Mouse (Mus musculus): Measurements from ENCODE around the gene Cpne4. TPM values are rescaled to one million over a fixed set of nuclear protein-coding genes. Genes with fewer than 3 reads are reported as not detected.
A peak's percentile ranks its signal among the peaks of the same experiment; 100 is the strongest.

Cpne4 gene
- polyA plus RNA-seq, 1 experiment from 2014 or later: 0.05 TPM

GRCm38 (mm10) chr9:104874157-104874556 is 327.1 kb downstream of the Cpne4 start:
- no peaks in the 10 kb centered on the region for H3K27me3 ChIP-seq (replicated peaks)
- no peak overlapping the region for H3K4me2 ChIP-seq
- no peak overlapping the region for H3K4me3 ChIP-seq
- ATAC-seq (ENCODE audit: insufficient number of reproducible peaks, low FRiP score): no peak
- H3K36me3 ChIP-seq: no peaks in the 10 kb centered on the region
- no peak overlapping the region for H3K27ac ChIP-seq (ENCODE audit: poor library complexity, severe bottlenecking)
- H3K9me3 ChIP-seq (replicated peaks): 0 out of 2 replicates have a peak, but pooled peaks cover 3% of the 10 kb centered on the region
- no peak overlapping the region for H3K9ac ChIP-seq
- H3K4me1 ChIP-seq (replicated peaks): no peaks in the 10 kb centered on the region
- 64% methylated on average over 3 of the region's 3 CpGs for WGBS

- no peak for ATAC-seq (ENCODE audit: insufficient number of reproducible peaks, low FRiP score)
- H3K9ac ChIP-seq: no peak overlapping the region
- no peaks in the 10 kb centered on the region for H3K27me3 ChIP-seq (replicated peaks)
- no peaks in the 10 kb centered on the region for H3K4me1 ChIP-seq (replicated peaks)
- H3K27ac ChIP-seq (ENCODE audit: poor library complexity, severe bottlenecking): no peak overlapping the region
- no peak overlapping the region for H3K4me3 ChIP-seq
- 61% methylated on average over 3 of the region's 3 CpGs for WGBS
- no peaks in the 10 kb centered on the region for H3K36me3 ChIP-seq
- 0 out of 2 replicates have a peak, but pooled peaks cover 3% of the 10 kb centered on the region for H3K9me3 ChIP-seq (replicated peaks)
- no peak overlapping the region for H3K4me2 ChIP-seq
Measured at GRCm38 (mm10) chr9:104877014-104877413, 329.9 kb downstream of the Cpne4 start.

GRCm38 (mm10) chr9:104878558-104878957 is 331.5 kb downstream of the Cpne4 start:
- no peak overlapping the region for H3K4me2 ChIP-seq
- 83% methylated on average over 6 of the region's 6 CpGs for WGBS
- H3K36me3 ChIP-seq: no peaks in the 10 kb centered on the region
- ATAC-seq (ENCODE audit: insufficient number of reproducible peaks, low FRiP score): no peak
- H3K9ac ChIP-seq: no peak overlapping the region
- no peak overlapping the region for H3K27ac ChIP-seq (ENCODE audit: poor library complexity, severe bottlenecking)
- no peak overlapping the region for H3K4me3 ChIP-seq
- no peaks in the 10 kb centered on the region for H3K4me1 ChIP-seq (replicated peaks)
- no peaks in the 10 kb centered on the region for H3K27me3 ChIP-seq (replicated peaks)
- peaks cover 3% of the 10 kb centered on the region; the same call in 1 of the 2 replicates for H3K9me3 ChIP-seq (replicated peaks)

GRCm38 (mm10) chr9:104890517-104890916 is 343.4 kb downstream of the Cpne4 start:
- 72% methylated on average over 3 of the region's 3 CpGs for WGBS
- ATAC-seq (ENCODE audit: insufficient number of reproducible peaks, low FRiP score): no peak
- H3K4me2 ChIP-seq: no peak overlapping the region

GRCm38 (mm10) chr9:104895360-104895759 is 348.3 kb downstream of the Cpne4 start:
- H3K9me3 ChIP-seq (replicated peaks): no peaks in the 10 kb centered on the region
- H3K4me3 ChIP-seq: no peak overlapping the region
- 72% methylated on average over 4 of the region's 4 CpGs for WGBS
- H3K4me2 ChIP-seq: no peak overlapping the region
- no peaks in the 10 kb centered on the region for H3K27me3 ChIP-seq (replicated peaks)
- no peaks in the 10 kb centered on the region for H3K4me1 ChIP-seq (replicated peaks)
- no peak overlapping the region for H3K27ac ChIP-seq (ENCODE audit: poor library complexity, severe bottlenecking)
- ATAC-seq (ENCODE audit: insufficient number of reproducible peaks, low FRiP score): no peak
- H3K36me3 ChIP-seq: no peaks in the 10 kb centered on the region
- H3K9ac ChIP-seq: no peak overlapping the region

More at GRCm38 (mm10) chr9:104890517-104890916, 343.4 kb downstream of the Cpne4 start:
- H3K27me3 ChIP-seq (replicated peaks): no peaks in the 10 kb centered on the region
- H3K4me1 ChIP-seq (replicated peaks): no peaks in the 10 kb centered on the region
- no peaks in the 10 kb centered on the region; the same call in 1 of the 2 replicates for H3K9me3 ChIP-seq (replicated peaks)
- no peak overlapping the region for H3K27ac ChIP-seq (ENCODE audit: poor library complexity, severe bottlenecking)
- no peaks in the 10 kb centered on the region for H3K36me3 ChIP-seq
- H3K9ac ChIP-seq: no peak overlapping the region
- H3K4me3 ChIP-seq: no peak overlapping the region

- Histone ChIP-seq H3K9me3 (replicated peaks) (no peaks in the 10 kb centered on the region), H3K27me3 (replicated peaks) (no peaks in the 10 kb centered on the region), H3K4me3 (no peak overlapping the region), H3K9ac (no peak overlapping the region), H3K4me2 (no peak overlapping the region), H3K27ac (ENCODE audit: poor library complexity, severe bottlenecking) (no peak overlapping the region), H3K36me3 (no peaks in the 10 kb centered on the region), H3K4me1 (replicated peaks) (0 out of 2 replicates have a peak, but pooled peaks cover 3% of the 10 kb centered on the region)
- peak; percentile 51 for ATAC-seq (ENCODE audit: insufficient number of reproducible peaks, low FRiP score)
- WGBS: 45% methylated on average over 6 of the region's 6 CpGs
Measured at GRCm38 (mm10) chr9:104901118-104901517, 354.0 kb downstream of the Cpne4 start.

- Histone ChIP-seq H3K4me3 (no peak overlapping the region), H3K4me2 (no peak overlapping the region), H3K9me3 (replicated peaks) (no peaks in the 10 kb centered on the region), H3K4me1 (replicated peaks) (0 out of 2 replicates have a peak, but pooled peaks cover 3% of the 10 kb centered on the region), H3K27ac (ENCODE audit: poor library complexity, severe bottlenecking) (peak overlapping the region; percentile 27; the same call in 1 of the 2 replicates), H3K27me3 (replicated peaks) (no peaks in the 10 kb centered on the region), H3K9ac (no peak overlapping the region), H3K36me3 (no peaks in the 10 kb centered on the region)
- WGBS: 65% methylated on average over 2 of the region's 2 CpGs
- no peak for ATAC-seq (ENCODE audit: insufficient number of reproducible peaks, low FRiP score)
Measured at GRCm38 (mm10) chr9:104901827-104902226, 354.7 kb downstream of the Cpne4 start.

GRCm38 (mm10) chr9:104912686-104913085 is 365.6 kb downstream of the Cpne4 start:
- H3K4me3 ChIP-seq: no peak overlapping the region
- H3K9me3 ChIP-seq (replicated peaks): no peaks in the 10 kb centered on the region
- H3K27me3 ChIP-seq (replicated peaks): no peaks in the 10 kb centered on the region
- WGBS: 57% methylated on average over 2 of the region's 2 CpGs
- no peak for ATAC-seq (ENCODE audit: insufficient number of reproducible peaks, low FRiP score)
- H3K4me2 ChIP-seq: no peak overlapping the region
- no peak overlapping the region for H3K27ac ChIP-seq (ENCODE audit: poor library complexity, severe bottlenecking)
- no peak overlapping the region for H3K9ac ChIP-seq
- no peaks in the 10 kb centered on the region for H3K36me3 ChIP-seq
- no peaks in the 10 kb centered on the region for H3K4me1 ChIP-seq (replicated peaks)

GRCm38 (mm10) chr9:104913327-104913726 is 366.2 kb downstream of the Cpne4 start:
- 70% methylated on average over 2 of the region's 2 CpGs for WGBS
- Histone ChIP-seq H3K9ac (no peak overlapping the region), H3K36me3 (no peaks in the 10 kb centered on the region), H3K4me2 (no peak overlapping the region), H3K4me3 (no peak overlapping the region), H3K4me1 (replicated peaks) (no peaks in the 10 kb centered on the region), H3K27me3 (replicated peaks) (no peaks in the 10 kb centered on the region), H3K27ac (ENCODE audit: poor library complexity, severe bottlenecking) (no peak overlapping the region), H3K9me3 (replicated peaks) (0 out of 2 replicates have a peak, but pooled peaks cover 4% of the 10 kb centered on the region)
- ATAC-seq (ENCODE audit: insufficient number of reproducible peaks, low FRiP score): no peak

GRCm38 (mm10) chr9:104921197-104921596 is 374.1 kb downstream of the Cpne4 start:
- H3K4me3 ChIP-seq: no peak overlapping the region
- 79% methylated on average over 4 of the region's 4 CpGs for WGBS
- no peak overlapping the region for H3K4me2 ChIP-seq
- ATAC-seq (ENCODE audit: insufficient number of reproducible peaks, low FRiP score): no peak
- H3K27me3 ChIP-seq (replicated peaks): no peaks in the 10 kb centered on the region
- H3K9ac ChIP-seq: no peak overlapping the region
- no peaks in the 10 kb centered on the region for H3K36me3 ChIP-seq
- H3K4me1 ChIP-seq (replicated peaks): no peaks in the 10 kb centered on the region
- 0 out of 2 replicates have a peak, but pooled peaks cover 4% of the 10 kb centered on the region for H3K9me3 ChIP-seq (replicated peaks)
- no peak overlapping the region for H3K27ac ChIP-seq (ENCODE audit: poor library complexity, severe bottlenecking)

GRCm38 (mm10) chr9:104922051-104922450 is 375.0 kb downstream of the Cpne4 start:
- Histone ChIP-seq H3K4me2 (no peak overlapping the region), H3K36me3 (no peaks in the 10 kb centered on the region), H3K9me3 (replicated peaks) (0 out of 2 replicates have a peak, but pooled peaks cover 4% of the 10 kb centered on the region), H3K27me3 (replicated peaks) (no peaks in the 10 kb centered on the region), H3K4me1 (replicated peaks) (no peaks in the 10 kb centered on the region), H3K27ac (ENCODE audit: poor library complexity, severe bottlenecking) (no peak overlapping the region), H3K9ac (no peak overlapping the region), H3K4me3 (no peak overlapping the region)
- no peak for ATAC-seq (ENCODE audit: insufficient number of reproducible peaks, low FRiP score)
- WGBS: 55% methylated on average over 2 of the region's 2 CpGs

GRCm38 (mm10) chr9:104928806-104929205 is 381.7 kb downstream of the Cpne4 start:
- H3K9ac ChIP-seq: no peak overlapping the region

More at GRCm38 (mm10) chr9:104928806-104929205, 381.7 kb downstream of the Cpne4 start:
- ATAC-seq (ENCODE audit: insufficient number of reproducible peaks, low FRiP score): no peak
- no peaks in the 10 kb centered on the region for H3K4me1 ChIP-seq (replicated peaks)
- WGBS: 70% methylated on average over 9 of the region's 9 CpGs
- H3K4me3 ChIP-seq: no peak overlapping the region
- no peaks in the 10 kb centered on the region for H3K27me3 ChIP-seq (replicated peaks)
- no peak overlapping the region for H3K4me2 ChIP-seq
- no peak overlapping the region for H3K27ac ChIP-seq (ENCODE audit: poor library complexity, severe bottlenecking)
- no peaks in the 10 kb centered on the region for H3K9me3 ChIP-seq (replicated peaks)
- H3K36me3 ChIP-seq: no peaks in the 10 kb centered on the region
